Mouse (Mus musculus): Measurements from ENCODE around the gene Maml3. TPM values are rescaled to one million over a fixed set of nuclear protein-coding genes. Genes with fewer than 3 reads are reported as not detected.

Maml3 gene
- 1.5 TPM for polyA plus RNA-seq (2014; fragmentation: Illumina TruSeq; extraction: RNeasy Lipid Tissue Mini Kit (QIAGEN cat#74804); ENCODE audit: low read depth, low replicate concordance)

GRCm38 (mm10) chr3:52104636-52105151 is at the start of gene Maml3:
TSS of gene Maml3 (minus strand) at chr3:52105076.

GRCm38 (mm10) chr3:51660060-51660459 is 444.8 kb downstream of the Maml3 start, which contains the start of gene Mgst2:
TSS of gene Mgst2 (plus strand) at chr3:51660360.

Other genes starting within 250 kb of the Maml3 start
- 4.1 TPM for gene Foxo1, start 163.3 kb upstream of the Maml3 start, polyA plus RNA-seq (2014; fragmentation: Illumina TruSeq; extraction: RNeasy Lipid Tissue Mini Kit (QIAGEN cat#74804); ENCODE audit: low read depth, low replicate concordance)